Mouse (Mus musculus) liver, postnatal 0 days (tissue): ENCODE data around the gene Mettl16. TPM values are rescaled to one million over a fixed set of nuclear protein-coding genes. Genes with fewer than 3 reads are reported as not detected.

Experiments used
- ATAC-seq: fragments of 200-750 bp; cut with Nextera tagmentation; 2 replicates; pipeline ENCODE4 v1.8.0; 2017; ENCODE audit warnings: mild to moderate bottlenecking, moderate library complexity
- DNase-seq: peaks from one replicate; pipeline ENCODE4 v3.0.0-alpha.2; 2016
- H3K27ac ChIP-seq: fragments of 300-500 bp; sonication (generic); 2 replicates; pipeline ENCODE4 v1.5.1; 2014; ENCODE audit warnings: antibody characterized with exemption, moderate library complexity, mild to moderate bottlenecking, low read depth
- H3K27me3 ChIP-seq: fragments of 300-500 bp; sonication (generic); 2 replicates; pipeline ENCODE4 v1.6.1; 2014; ENCODE audit warnings: low read length, control low read depth, mixed read lengths; ENCODE audit not compliant: insufficient read depth
- H3K36me3 ChIP-seq: fragments of 300-500 bp; sonication (generic); replicated peaks from 2 replicates; pipeline ENCODE4 v1.6.1; 2014; ENCODE audit warnings: mild to moderate bottlenecking, control low read depth, low read length, moderate library complexity, mixed read lengths; ENCODE audit not compliant: insufficient read depth
- H3K4me1 ChIP-seq: fragments of 300-500 bp; sonication (generic); 2 replicates; pipeline ENCODE4 v1.6.1; 2014; ENCODE audit warnings: antibody characterized with exemption, mild to moderate bottlenecking, control low read depth; ENCODE audit not compliant: insufficient read depth
- H3K4me2 ChIP-seq: fragments of 300-500 bp; sonication (generic); 2 replicates; pipeline ENCODE4 v1.6.1; 2014; ENCODE audit warnings: low read depth, mild to moderate bottlenecking, low read length, moderate library complexity, mixed read lengths
- H3K4me3 ChIP-seq: fragments of 300-500 bp; sonication (generic); 2 replicates; pipeline ENCODE4 v1.5.1; 2014; ENCODE audit warnings: low read depth, low read length
- H3K9ac ChIP-seq: fragments of 300-500 bp; sonication (generic); replicated peaks from 2 replicates; pipeline ENCODE4 v1.6.1; 2014; ENCODE audit warnings: mild to moderate bottlenecking, moderate library complexity
- H3K9me3 ChIP-seq: fragments of 300-500 bp; sonication (generic); 2 replicates; pipeline ENCODE4 v1.6.1; 2016; ENCODE audit warnings: mild to moderate bottlenecking, control low read depth, low read length, mixed read lengths
- CTCF ChIP-seq: sonication (generic); IDR thresholded peaks from 2 replicates; pipeline ENCODE4 v1.5.1; 2016; ENCODE audit warnings: antibody characterized with exemption, low read depth
- EP300 ChIP-seq: IDR thresholded peaks from 2 replicates; pipeline ENCODE4 v1.6.1; 2016; ENCODE audit warnings: antibody characterized with exemption, low read depth, mild to moderate bottlenecking
- WGBS: fragments of 180-500 bp; shearing (Covaris S2); extraction: QIAGEN DNeasy Blood & Tissue Kit; methylation state at CpG from one replicate; pipeline ENCODE4 v1.1.7; 2014; ENCODE audit not compliant: insufficient replicate concordance; 5-methylcytosine and 5-hydroxymethylcytosine counted together
- polyA plus RNA-seq: library from polyadenylated mRNA; unstranded; fragments of >200 nt; fragmentation: Nextera tagmentation; extraction: Ambion mirVana; gene quantifications from 2 replicates; pipeline ENCODE4 v1.2.1, GENCODE M21; 2015

The Mettl16 gene
- polyA plus RNA-seq, 1 experiment from 2014 or later: 8.4 TPM

DNA sequence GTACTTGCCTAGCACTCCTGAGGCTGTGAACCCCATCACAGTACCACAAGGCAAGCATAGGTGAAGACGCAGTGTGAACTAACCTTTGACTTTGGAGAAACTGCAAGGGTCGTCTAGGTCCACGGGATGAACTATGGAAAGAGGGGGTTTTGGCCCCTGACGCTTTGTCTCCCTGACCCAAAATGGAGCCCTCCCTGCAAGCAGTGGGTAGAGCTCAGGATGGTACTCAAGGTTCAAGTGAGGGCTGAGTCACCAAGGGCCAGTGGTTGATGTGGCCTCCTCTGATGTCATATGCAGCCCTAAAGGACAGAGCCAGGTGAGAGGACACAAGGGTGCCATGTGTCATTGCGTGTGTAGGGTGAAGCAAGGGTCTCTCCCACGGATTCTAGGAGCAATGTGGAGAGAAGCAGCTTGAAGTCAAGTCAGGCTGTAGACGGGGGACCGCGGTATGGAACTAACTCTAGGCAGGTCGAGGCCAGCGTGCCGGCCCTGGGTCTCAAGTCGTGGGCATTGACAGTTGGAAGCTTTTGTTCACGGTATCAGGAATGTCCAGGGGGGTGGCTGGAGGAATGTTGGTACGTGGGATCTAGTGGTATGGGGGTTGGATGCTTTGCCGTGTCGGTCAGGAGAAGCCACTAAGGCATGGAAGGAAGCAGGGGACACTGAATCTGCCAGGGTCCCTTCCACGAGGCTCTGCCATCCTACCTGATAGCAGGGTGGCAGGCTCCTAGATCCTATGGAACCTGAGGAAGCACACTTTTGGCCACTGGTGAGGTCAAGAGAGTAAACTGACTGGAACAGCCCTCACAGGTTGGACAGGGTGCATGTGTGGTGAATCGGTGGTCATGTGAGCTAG, 69.5 kb downstream of the Mettl16 start:
- TF ChIP-seq CTCF: no peak
- TF ChIP-seq EP300: no peak
- H3K36me3 ChIP-seq: peaks cover 17% of the 10 kb centered on the region
- DNase-seq (peak; percentile 11), ATAC-seq (no peak)
- 91% methylated on average over 19 of the region's 19 CpGs for WGBS
- H3K4me2 ChIP-seq: no peak overlapping the region
- H3K27ac ChIP-seq: no peak overlapping the region
- H3K4me1 ChIP-seq: peaks cover 20% of the 10 kb centered on the region
- H3K9ac ChIP-seq: no peak overlapping the region
- H3K4me3 ChIP-seq: no peak overlapping the region
- no peaks in the 10 kb centered on the region for H3K9me3 ChIP-seq
- no peaks in the 10 kb centered on the region for H3K27me3 ChIP-seq

DNA sequence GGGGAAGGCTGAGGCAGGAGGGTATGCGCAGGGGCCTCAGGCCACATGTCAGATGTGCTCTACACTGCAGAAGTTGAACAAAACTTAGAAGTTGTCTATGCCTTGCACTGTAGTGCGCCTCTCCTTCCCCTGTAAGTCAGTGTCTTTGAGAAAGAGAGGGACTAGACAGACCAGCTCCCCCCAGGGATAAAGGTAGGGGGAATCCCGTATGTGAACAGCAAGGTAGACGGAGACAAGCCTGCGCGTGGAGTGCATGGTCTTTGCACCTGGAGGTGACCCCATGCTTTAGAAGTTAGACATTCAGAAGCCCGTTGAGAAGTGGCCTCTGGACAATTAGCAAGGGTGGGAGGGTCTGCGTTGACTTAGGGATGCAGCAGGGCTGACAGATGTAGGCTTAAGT, 70.1 kb downstream of the Mettl16 start:
- no peak for DNase-seq
- ATAC-seq: no peak
- no peak overlapping the region for H3K4me3 ChIP-seq
- no peaks in the 10 kb centered on the region for H3K27me3 ChIP-seq
- H3K36me3 ChIP-seq: peaks cover 20% of the 10 kb centered on the region
- no peak overlapping the region for H3K27ac ChIP-seq
- no peak overlapping the region for H3K9ac ChIP-seq
- TF ChIP-seq CTCF: no peak
- no peak for TF ChIP-seq EP300
- no peak overlapping the region for H3K4me2 ChIP-seq
- H3K9me3 ChIP-seq: peaks cover 3% of the 10 kb centered on the region; the same call in 1 of the 2 replicates
- H3K4me1 ChIP-seq: peaks cover 16% of the 10 kb centered on the region
- WGBS: 90% methylated on average over 8 of the region's 8 CpGs

DNA sequence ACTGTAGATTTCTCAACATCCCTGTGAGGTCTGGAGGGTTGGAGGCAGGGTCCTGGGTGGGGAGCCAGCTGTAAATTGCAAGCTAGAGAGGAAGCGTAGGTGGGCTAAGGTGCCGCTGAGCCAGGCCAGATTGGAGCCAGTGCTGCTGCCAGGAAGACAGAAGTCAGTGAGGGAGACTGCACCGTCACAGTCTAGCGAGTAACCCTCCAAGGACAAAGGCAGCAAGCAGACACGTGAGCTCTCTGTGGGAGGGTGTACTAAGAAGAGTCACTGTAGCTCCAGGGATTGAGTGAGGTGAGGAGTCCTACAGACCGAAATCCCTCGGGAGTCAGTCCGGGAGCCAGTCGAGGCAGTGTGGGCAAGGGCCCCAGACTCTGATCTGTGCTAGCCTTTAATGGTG, 70.7 kb downstream of the Mettl16 start:
- peak; percentile 13 for DNase-seq
- TF ChIP-seq EP300 (no peak), CTCF (no peak)
- Histone ChIP-seq H3K4me3 (no peak overlapping the region), H3K4me2 (no peak overlapping the region), H3K9me3 (peaks cover 3% of the 10 kb centered on the region; the same call in 1 of the 2 replicates), H3K27me3 (no peaks in the 10 kb centered on the region), H3K27ac (no peak overlapping the region), H3K9ac (no peak overlapping the region), H3K4me1 (peaks cover 13% of the 10 kb centered on the region), H3K36me3 (peaks cover 20% of the 10 kb centered on the region)
- WGBS: 82% methylated on average over 9 of the region's 9 CpGs
- no peak for ATAC-seq

DNA sequence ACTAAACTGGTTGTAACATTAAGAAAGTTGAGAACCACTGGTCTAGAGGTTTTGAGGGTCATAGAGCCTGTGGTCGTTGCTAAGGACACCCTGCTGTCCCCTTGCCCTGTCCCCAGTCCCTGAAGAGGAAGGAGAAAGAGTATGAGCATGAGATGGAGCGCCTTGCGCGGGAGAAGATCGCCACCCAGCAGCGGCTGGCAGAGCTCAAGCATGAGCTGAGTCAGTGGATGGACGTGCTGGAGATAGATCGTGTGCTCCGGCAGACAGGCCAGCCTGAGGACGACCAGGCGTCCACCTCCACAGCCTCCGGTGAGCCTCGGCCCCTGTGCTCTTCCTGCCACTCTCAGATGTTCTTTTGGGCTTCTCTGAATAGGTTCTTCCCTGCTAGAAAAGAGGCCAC, 71.4 kb downstream of the Mettl16 start:
- Histone ChIP-seq H3K36me3 (peaks cover 15% of the 10 kb centered on the region), H3K9me3 (peaks cover 3% of the 10 kb centered on the region; the same call in 1 of the 2 replicates), H3K27ac (no peak overlapping the region), H3K4me3 (no peak overlapping the region), H3K9ac (no peak overlapping the region), H3K27me3 (no peaks in the 10 kb centered on the region), H3K4me1 (peaks cover 13% of the 10 kb centered on the region), H3K4me2 (no peak overlapping the region)
- 88% methylated on average over 10 of the region's 13 CpGs for whole genome bisulfite sequencing
- ATAC-seq (no peak), DNase-seq (peak; percentile 12)
- TF ChIP-seq CTCF (no peak), EP300 (no peak)

DNA sequence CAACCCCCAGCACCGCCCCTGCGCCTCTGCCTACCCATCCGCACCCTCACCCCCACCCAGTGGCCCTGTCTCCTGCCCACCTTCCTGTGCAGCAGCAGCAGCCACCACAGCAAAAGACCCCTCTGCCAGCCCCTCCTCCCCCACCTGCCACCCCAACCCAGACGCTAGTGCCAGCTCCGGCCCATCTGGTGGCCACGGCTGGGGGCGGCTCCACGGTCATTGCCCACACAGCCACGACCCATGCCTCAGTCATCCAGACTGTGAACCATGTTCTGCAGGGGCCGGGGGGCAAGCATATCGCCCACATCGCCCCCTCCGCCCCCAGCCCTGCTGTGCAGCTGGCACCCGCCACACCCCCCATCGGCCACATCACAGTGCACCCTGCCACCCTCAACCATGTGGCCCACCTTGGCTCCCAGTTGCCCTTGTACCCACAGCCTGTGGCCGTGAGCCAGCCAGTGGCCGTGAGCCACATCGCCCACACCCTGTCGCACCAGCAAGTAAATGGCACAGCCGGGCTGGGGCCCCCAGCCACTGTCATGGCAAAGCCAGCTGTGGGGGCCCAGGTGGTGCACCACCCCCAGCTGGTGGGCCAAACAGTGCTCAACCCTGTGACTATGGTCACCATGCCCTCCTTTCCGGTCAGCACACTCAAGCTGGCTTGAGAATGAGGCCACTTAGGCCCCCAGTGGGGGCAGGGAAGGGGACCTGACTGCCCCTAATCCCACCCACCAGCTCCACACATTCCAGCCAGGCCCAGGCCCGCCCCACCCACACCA, 72.2 kb downstream of the Mettl16 start:
- H3K4me3 ChIP-seq: no peak overlapping the region

DNA sequence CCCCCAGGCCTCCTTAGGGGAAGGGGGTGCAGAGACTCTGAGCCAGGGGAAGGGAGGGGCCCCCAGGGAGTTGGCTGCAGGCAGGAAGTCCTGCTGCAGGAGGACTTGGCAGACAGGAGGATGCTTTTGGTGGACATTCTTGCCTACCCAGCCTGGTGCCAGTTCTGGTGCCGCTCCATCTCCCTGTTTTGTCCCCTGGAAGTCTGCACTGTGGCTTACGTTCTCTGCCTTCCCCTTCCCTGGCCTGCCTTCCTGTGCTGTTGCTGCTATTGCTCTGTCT, 72.7 kb downstream of the Mettl16 start:
- ATAC-seq (no peak), DNase-seq (no peak)
- H3K9ac ChIP-seq: no peak overlapping the region
- peaks cover 12% of the 10 kb centered on the region for H3K4me1 ChIP-seq
- no peaks in the 10 kb centered on the region for H3K27me3 ChIP-seq
- no peak overlapping the region for H3K27ac ChIP-seq
- no peak for TF ChIP-seq EP300
- TF ChIP-seq CTCF: no peak
- H3K4me2 ChIP-seq: no peak overlapping the region
- peaks cover 3% of the 10 kb centered on the region; the same call in 1 of the 2 replicates for H3K9me3 ChIP-seq
- no peak overlapping the region for H3K4me3 ChIP-seq
- 81% methylated on average over 2 of the region's 2 CpGs for WGBS
- H3K36me3 ChIP-seq: peaks cover 15% of the 10 kb centered on the region

More for the DNA sequence above, 72.2 kb downstream of the Mettl16 start:
- H3K27me3 ChIP-seq: no peaks in the 10 kb centered on the region
- peaks cover 15% of the 10 kb centered on the region for H3K36me3 ChIP-seq
- DNase-seq (peak; percentile 13), ATAC-seq (no peak)
- no peak overlapping the region for H3K4me2 ChIP-seq
- peaks cover 10% of the 10 kb centered on the region for H3K4me1 ChIP-seq
- TF ChIP-seq CTCF (no peak), EP300 (no peak)
- peaks cover 3% of the 10 kb centered on the region; the same call in 1 of the 2 replicates for H3K9me3 ChIP-seq
- no peak overlapping the region for H3K27ac ChIP-seq
- H3K9ac ChIP-seq: no peak overlapping the region
- 90% methylated on average over 20 of the region's 22 CpGs for WGBS
